Mouse (Mus musculus): ENCODE measurements around the gene Hmcn1. TPM values are rescaled to one million over a fixed set of nuclear protein-coding genes. Genes with fewer than 3 reads are reported as not detected.

Gene Hmcn1
- polyA plus RNA-seq, 1 experiment from 2014 or later, result 25.5 TPM

DNA sequence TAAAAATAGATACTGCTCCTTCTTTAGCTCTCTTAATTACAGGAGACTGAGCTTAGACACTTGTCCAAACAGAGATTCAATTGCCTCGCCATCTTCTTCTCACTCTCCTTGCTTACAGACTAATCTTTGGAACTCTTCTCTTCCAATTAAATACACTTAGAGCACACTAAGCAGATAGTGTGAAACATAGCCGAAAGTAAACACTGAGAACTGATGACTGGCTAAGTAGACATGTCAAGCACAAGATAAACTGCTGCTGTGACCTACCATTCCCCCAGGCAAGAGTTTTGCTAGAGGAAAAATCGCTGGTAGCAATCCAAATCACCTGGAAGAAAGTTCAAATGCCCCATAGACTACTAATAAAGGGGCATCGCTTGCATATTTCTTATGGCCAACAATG, 178.3 kb downstream of the Hmcn1 start:
- no peaks in the 10 kb centered on the region for H3K27me3 ChIP-seq (ENCODE audit: control insufficient read depth, insufficient read depth, low read length)
- no peak overlapping the region for H3K9ac ChIP-seq (replicated peaks; ENCODE audit: low read length)
- no peaks in the 10 kb centered on the region for H3K4me1 ChIP-seq (ENCODE audit: control insufficient read depth, insufficient read depth, low read length)
- WGBS, result 69% methylated on average over 4 of the region's 4 CpGs
- ATAC-seq (replicated peaks; ENCODE audit: insufficient number of reproducible peaks, low FRiP score, low TSS enrichment, low read depth) (no peak), DNase-seq (ENCODE audit: low spot score) (no peak)
- no peak overlapping the region for H3K27ac ChIP-seq (replicated peaks; ENCODE audit: low read depth, low read length)
- no peak overlapping the region for H3K4me2 ChIP-seq (ENCODE audit: low read depth, low read length)
- no peak overlapping the region for H3K4me3 ChIP-seq (ENCODE audit: low read depth, low read length)
- H3K36me3 ChIP-seq (replicated peaks; ENCODE audit: control insufficient read depth, insufficient read depth, low read depth, low read length), result no peaks in the 10 kb centered on the region
- H3K9me3 ChIP-seq (replicated peaks; ENCODE audit: control insufficient read depth, low read length), result no peaks in the 10 kb centered on the region

DNA sequence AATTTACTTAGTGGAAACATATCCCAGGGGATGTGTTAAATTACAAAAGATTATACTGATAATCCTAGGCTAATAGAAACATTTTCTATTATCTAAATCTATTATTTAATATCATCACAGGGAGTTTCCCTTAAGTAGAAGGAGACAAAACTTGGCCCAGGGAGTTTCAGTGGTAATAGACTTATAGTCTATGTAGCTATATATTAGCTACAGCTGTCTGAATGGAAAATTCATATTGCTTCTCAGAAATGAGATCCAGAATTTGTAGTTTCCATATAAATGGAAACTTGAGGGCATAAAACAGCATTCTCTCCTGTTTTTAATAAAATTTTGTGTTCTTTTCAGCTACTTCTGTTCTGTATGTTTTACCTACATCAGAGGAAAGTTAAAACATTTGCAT, 179.9 kb downstream of the Hmcn1 start:
- Histone ChIP-seq H3K4me2 (ENCODE audit: low read depth, low read length) (no peak overlapping the region), H3K4me1 (ENCODE audit: control insufficient read depth, insufficient read depth, low read length) (no peaks in the 10 kb centered on the region), H3K27me3 (ENCODE audit: control insufficient read depth, insufficient read depth, low read length) (no peaks in the 10 kb centered on the region), H3K4me3 (ENCODE audit: low read depth, low read length) (no peak overlapping the region), H3K9me3 (replicated peaks; ENCODE audit: control insufficient read depth, low read length) (no peaks in the 10 kb centered on the region), H3K27ac (replicated peaks; ENCODE audit: low read depth, low read length) (no peak overlapping the region), H3K9ac (replicated peaks; ENCODE audit: low read length) (no peak overlapping the region), H3K36me3 (replicated peaks; ENCODE audit: control insufficient read depth, insufficient read depth, low read depth, low read length) (no peaks in the 10 kb centered on the region)
- DNase-seq (ENCODE audit: low spot score), result no peak
- no peak for ATAC-seq (replicated peaks; ENCODE audit: insufficient number of reproducible peaks, low FRiP score, low TSS enrichment, low read depth)

DNA sequence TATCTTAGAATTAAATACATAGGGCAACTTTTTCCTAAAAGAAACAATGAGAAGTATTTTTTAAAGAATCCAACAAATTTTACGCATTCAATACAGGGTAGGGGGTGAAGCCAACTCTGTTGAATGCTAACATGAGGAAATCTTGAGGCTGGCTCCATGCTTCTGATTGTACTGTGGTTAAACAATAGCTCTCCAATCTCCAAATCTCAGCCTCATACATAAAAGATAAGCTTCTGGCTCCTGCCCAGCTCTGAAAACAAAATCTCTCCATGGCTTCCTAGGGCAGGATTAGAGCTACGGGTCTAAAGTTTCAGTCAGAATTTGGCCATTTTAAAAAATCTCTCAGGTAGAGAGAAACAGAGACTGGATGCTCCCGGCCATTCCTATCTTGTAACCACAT, 186.4 kb downstream of the Hmcn1 start:
- ATAC-seq (replicated peaks; ENCODE audit: insufficient number of reproducible peaks, low FRiP score, low TSS enrichment, low read depth), result no peak
- H3K27me3 ChIP-seq (ENCODE audit: control insufficient read depth, insufficient read depth, low read length), result no peaks in the 10 kb centered on the region

DNA sequence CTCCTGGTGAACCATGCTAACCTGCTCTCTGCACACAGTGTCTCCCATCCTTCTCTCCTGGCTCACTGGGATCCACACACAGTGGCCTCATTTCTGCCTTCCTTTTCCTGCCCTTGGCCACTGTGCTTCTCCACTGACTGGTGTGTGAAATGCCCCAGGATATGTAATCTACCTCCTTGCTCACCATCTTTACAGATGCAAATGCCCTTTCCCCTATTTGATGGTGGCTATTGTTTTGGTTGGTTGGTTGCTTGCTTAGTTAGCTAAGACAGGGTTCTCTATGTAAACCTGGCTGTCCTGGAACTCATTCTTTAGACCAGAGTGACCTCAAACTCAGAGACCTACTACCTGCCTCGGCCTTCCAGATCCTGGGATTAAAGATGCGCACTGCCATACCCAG, 187.8 kb downstream of the Hmcn1 start:
- Histone ChIP-seq H3K4me2 (ENCODE audit: low read depth, low read length) (no peak overlapping the region), H3K4me1 (ENCODE audit: control insufficient read depth, insufficient read depth, low read length) (no peaks in the 10 kb centered on the region), H3K9ac (replicated peaks; ENCODE audit: low read length) (no peak overlapping the region), H3K9me3 (replicated peaks; ENCODE audit: control insufficient read depth, low read length) (no peaks in the 10 kb centered on the region), H3K4me3 (ENCODE audit: low read depth, low read length) (no peak overlapping the region), H3K36me3 (replicated peaks; ENCODE audit: control insufficient read depth, insufficient read depth, low read depth, low read length) (no peaks in the 10 kb centered on the region), H3K27me3 (ENCODE audit: control insufficient read depth, insufficient read depth, low read length) (no peaks in the 10 kb centered on the region), H3K27ac (replicated peaks; ENCODE audit: low read depth, low read length) (no peak overlapping the region)
- no peak for ATAC-seq (replicated peaks; ENCODE audit: insufficient number of reproducible peaks, low FRiP score, low TSS enrichment, low read depth)
- no peak for DNase-seq (ENCODE audit: low spot score)
- 85% methylated on average over 2 of the region's 2 CpGs for WGBS

More for the DNA sequence above, 186.4 kb downstream of the Hmcn1 start:
- no peak overlapping the region for H3K4me3 ChIP-seq (ENCODE audit: low read depth, low read length)
- H3K9me3 ChIP-seq (replicated peaks; ENCODE audit: control insufficient read depth, low read length), result no peaks in the 10 kb centered on the region
- H3K27ac ChIP-seq (replicated peaks; ENCODE audit: low read depth, low read length), result no peak overlapping the region
- no peak for DNase-seq (ENCODE audit: low spot score)
- no peak overlapping the region for H3K9ac ChIP-seq (replicated peaks; ENCODE audit: low read length)
- H3K36me3 ChIP-seq (replicated peaks; ENCODE audit: control insufficient read depth, insufficient read depth, low read depth, low read length), result no peaks in the 10 kb centered on the region
- 84% methylated on average over 3 of the region's 3 CpGs for WGBS
- H3K4me2 ChIP-seq (ENCODE audit: low read depth, low read length), result no peak overlapping the region
- H3K4me1 ChIP-seq (ENCODE audit: control insufficient read depth, insufficient read depth, low read length), result no peaks in the 10 kb centered on the region

DNA sequence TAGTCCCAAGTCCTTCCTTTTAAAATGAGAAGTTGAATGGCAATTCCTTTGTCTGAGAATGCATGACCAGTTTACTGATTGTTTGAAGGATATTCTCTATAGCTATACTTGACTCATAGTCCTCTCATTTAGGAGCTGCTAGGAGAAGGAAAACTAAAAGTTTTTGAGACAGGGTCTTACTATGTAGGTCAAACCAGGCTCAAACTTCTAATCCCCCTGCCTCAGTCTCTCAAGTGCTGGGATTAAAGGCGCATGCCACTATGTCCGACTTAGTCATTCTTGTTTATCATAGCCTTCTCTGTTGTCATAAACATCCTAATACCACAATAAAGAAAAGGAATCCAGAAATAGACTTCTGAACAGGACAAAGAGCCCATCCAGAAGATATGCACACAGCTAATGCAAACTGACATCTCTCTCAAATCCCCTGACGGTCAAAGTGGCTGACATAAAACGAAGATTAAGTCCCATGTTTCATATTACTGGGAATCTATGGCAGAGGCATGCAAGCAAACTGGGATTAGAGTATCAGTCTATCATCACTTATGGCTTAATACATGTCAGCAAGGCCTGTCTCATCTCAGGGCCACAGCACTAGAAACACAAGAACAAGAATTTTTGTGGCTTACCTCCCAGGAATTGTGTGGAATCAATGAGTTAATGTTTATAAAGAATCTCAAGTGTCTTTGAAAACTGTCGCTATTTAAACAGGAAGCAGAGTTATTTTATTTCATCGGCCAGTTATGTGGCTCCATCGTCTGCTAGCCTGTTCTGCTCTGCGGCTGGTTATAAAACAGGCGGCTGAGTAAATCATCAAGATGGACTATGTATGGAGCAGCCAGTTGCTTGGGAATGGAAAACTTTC, 188.8 kb downstream of the Hmcn1 start:
- no peak overlapping the region for H3K4me3 ChIP-seq (ENCODE audit: low read depth, low read length)
- ATAC-seq (replicated peaks; ENCODE audit: insufficient number of reproducible peaks, low FRiP score, low TSS enrichment, low read depth) (no peak), DNase-seq (ENCODE audit: low spot score) (peak; percentile 18)
- no peaks in the 10 kb centered on the region for H3K27me3 ChIP-seq (ENCODE audit: control insufficient read depth, insufficient read depth, low read length)
- H3K4me1 ChIP-seq (ENCODE audit: control insufficient read depth, insufficient read depth, low read length), result no peaks in the 10 kb centered on the region
- WGBS, result 57% methylated on average over 9 of the region's 9 CpGs
- no peak overlapping the region for H3K27ac ChIP-seq (replicated peaks; ENCODE audit: low read depth, low read length)
- no peak overlapping the region for H3K9ac ChIP-seq (replicated peaks; ENCODE audit: low read length)
- H3K9me3 ChIP-seq (replicated peaks; ENCODE audit: control insufficient read depth, low read length), result no peaks in the 10 kb centered on the region
- no peak overlapping the region for H3K4me2 ChIP-seq (ENCODE audit: low read depth, low read length)
- no peaks in the 10 kb centered on the region for H3K36me3 ChIP-seq (replicated peaks; ENCODE audit: control insufficient read depth, insufficient read depth, low read depth, low read length)

DNA sequence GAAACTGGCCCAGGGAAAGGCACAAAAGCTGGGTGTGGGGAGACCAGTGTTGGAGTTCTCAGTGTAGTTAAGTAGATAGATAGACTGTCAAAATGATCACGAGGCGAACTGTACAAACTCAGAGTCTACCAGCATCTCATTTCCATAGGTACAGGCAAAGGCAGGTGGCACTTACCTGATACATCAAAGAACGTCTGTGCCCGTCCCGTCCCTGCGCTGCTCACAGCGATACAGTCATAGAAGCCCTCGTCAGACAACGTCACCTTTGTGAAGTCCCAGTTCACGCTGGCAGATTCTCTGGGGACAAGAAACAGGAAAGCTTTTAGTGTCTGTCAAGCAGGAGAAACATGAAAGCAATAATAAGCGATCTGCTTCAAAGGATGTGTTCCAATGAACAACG, 190.6 kb downstream of the Hmcn1 start:
- ATAC-seq (replicated peaks; ENCODE audit: insufficient number of reproducible peaks, low FRiP score, low TSS enrichment, low read depth) (no peak), DNase-seq (ENCODE audit: low spot score) (no peak)
- Histone ChIP-seq H3K9ac (replicated peaks; ENCODE audit: low read length) (no peak overlapping the region), H3K27me3 (ENCODE audit: control insufficient read depth, insufficient read depth, low read length) (no peaks in the 10 kb centered on the region), H3K9me3 (replicated peaks; ENCODE audit: control insufficient read depth, low read length) (no peaks in the 10 kb centered on the region), H3K27ac (replicated peaks; ENCODE audit: low read depth, low read length) (no peak overlapping the region), H3K4me1 (ENCODE audit: control insufficient read depth, insufficient read depth, low read length) (no peaks in the 10 kb centered on the region), H3K36me3 (replicated peaks; ENCODE audit: control insufficient read depth, insufficient read depth, low read depth, low read length) (no peaks in the 10 kb centered on the region; the same call in 1 of the 2 replicates), H3K4me2 (ENCODE audit: low read depth, low read length) (no peak overlapping the region), H3K4me3 (ENCODE audit: low read depth, low read length) (no peak overlapping the region)
- 88% methylated on average over 12 of the region's 12 CpGs for WGBS

DNA sequence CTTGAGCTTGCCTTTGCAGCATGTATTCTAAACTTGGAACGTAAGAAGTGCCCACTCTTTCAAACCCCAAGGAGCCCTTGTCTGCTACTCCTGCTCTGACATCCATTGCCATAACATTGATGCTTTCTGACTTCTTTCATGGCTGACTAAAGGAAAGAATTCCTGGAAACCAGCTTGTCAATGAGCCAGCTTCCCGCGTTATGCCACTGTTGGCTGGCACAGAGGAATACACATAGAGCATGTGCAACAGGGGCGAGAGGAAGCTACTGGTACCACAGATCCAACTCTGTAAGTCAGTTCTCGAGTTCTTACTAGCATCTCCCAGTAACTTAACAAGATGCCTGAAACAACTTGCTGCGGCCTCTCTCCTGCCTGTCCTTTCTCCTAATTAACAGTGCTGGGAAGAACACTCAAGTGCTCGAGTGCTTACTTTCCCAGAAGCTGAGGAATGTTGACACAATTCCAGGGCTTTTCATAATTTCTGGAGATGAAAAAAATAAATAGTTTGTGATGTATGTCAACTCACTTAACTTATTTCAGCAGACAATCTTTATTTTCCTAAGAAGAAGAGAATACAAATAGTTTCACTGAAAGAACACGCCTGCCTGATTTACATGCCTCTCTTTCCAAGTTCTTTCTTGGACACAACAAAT, 192.5 kb downstream of the Hmcn1 start:
- Histone ChIP-seq H3K9me3 (replicated peaks; ENCODE audit: control insufficient read depth, low read length) (no peaks in the 10 kb centered on the region), H3K27me3 (ENCODE audit: control insufficient read depth, insufficient read depth, low read length) (no peaks in the 10 kb centered on the region), H3K9ac (replicated peaks; ENCODE audit: low read length) (no peak overlapping the region), H3K4me2 (ENCODE audit: low read depth, low read length) (no peak overlapping the region), H3K4me1 (ENCODE audit: control insufficient read depth, insufficient read depth, low read length) (no peaks in the 10 kb centered on the region), H3K4me3 (ENCODE audit: low read depth, low read length) (no peak overlapping the region), H3K36me3 (replicated peaks; ENCODE audit: control insufficient read depth, insufficient read depth, low read depth, low read length) (no peaks in the 10 kb centered on the region; the same call in 1 of the 2 replicates), H3K27ac (replicated peaks; ENCODE audit: low read depth, low read length) (no peak overlapping the region)
- DNase-seq (ENCODE audit: low spot score) (no peak), ATAC-seq (replicated peaks; ENCODE audit: insufficient number of reproducible peaks, low FRiP score, low TSS enrichment, low read depth) (no peak)
- 85% methylated on average over 8 of the region's 8 CpGs for WGBS

DNA sequence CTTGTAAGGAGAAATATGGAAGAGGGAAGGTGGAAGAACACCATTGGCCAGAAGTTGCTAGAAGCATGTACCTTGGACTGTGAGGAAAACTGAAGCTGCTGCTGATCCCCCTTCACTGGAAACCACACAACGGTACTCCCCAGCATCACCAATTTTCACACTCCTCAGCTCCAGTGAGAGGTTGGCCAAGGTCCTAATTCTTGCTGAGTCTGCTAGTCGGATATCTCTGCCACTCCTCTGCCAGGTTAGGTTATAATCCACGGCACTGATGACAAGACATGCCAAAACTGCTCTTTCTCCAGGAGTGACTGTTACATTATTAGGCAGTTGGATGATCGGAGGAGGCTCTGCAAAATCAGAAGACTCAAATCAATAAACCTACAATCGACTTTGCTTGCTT, 194.6 kb downstream of the Hmcn1 start:
- Histone ChIP-seq H3K4me3 (ENCODE audit: low read depth, low read length) (no peak overlapping the region), H3K4me2 (ENCODE audit: low read depth, low read length) (no peak overlapping the region), H3K27me3 (ENCODE audit: control insufficient read depth, insufficient read depth, low read length) (no peaks in the 10 kb centered on the region), H3K4me1 (ENCODE audit: control insufficient read depth, insufficient read depth, low read length) (no peaks in the 10 kb centered on the region), H3K36me3 (replicated peaks; ENCODE audit: control insufficient read depth, insufficient read depth, low read depth, low read length) (no peaks in the 10 kb centered on the region; the same call in 1 of the 2 replicates), H3K9ac (replicated peaks; ENCODE audit: low read length) (no peak overlapping the region), H3K27ac (replicated peaks; ENCODE audit: low read depth, low read length) (no peak overlapping the region), H3K9me3 (replicated peaks; ENCODE audit: control insufficient read depth, low read length) (no peaks in the 10 kb centered on the region)
- no peak for ATAC-seq (replicated peaks; ENCODE audit: insufficient number of reproducible peaks, low FRiP score, low TSS enrichment, low read depth)
- no peak for DNase-seq (ENCODE audit: low spot score)
- 88% methylated on average over 5 of the region's 5 CpGs for WGBS

Measured in embryonic facial prominence, embryonic 11.5 days (tissue).